Mouse (Mus musculus) ES-Bruce4 (cell line): ENCODE measurements at regions not wholly inside any gene's neighbourhood (a gene's known extent, or its start where the extent isn't known, plus 50 kb on each side); places are given as distances from the start of the nearest gene placed in this dataset.

ENCODE experiments used
- H3K27ac ChIP-seq: 2 replicates; pipeline ENCODE4 v1.5.1; 2012; ENCODE audit warnings: low read length, inconsistent platforms; ENCODE audit not compliant: insufficient read depth
- H3K27me3 ChIP-seq: 2 replicates; pipeline ENCODE4 v1.6.1; 2012; ENCODE audit warnings: mild to moderate bottlenecking, low read length, inconsistent platforms; ENCODE audit not compliant: control insufficient read depth, poor library complexity, insufficient read depth, severe bottlenecking
- H3K36me3 ChIP-seq: 2 replicates; pipeline ENCODE4 v1.6.1; 2012; ENCODE audit warnings: inconsistent platforms, mild to moderate bottlenecking, low read length, moderate library complexity; ENCODE audit not compliant: control insufficient read depth, poor library complexity, insufficient read depth, severe bottlenecking
- H3K4me1 ChIP-seq: one replicate; pipeline ENCODE4 v1.8.1; 2011; ENCODE audit warnings: low read length; ENCODE audit not compliant: control insufficient read depth, insufficient read depth
- H3K4me3 ChIP-seq: 2 replicates; pipeline ENCODE4 v1.5.1; 2011; ENCODE audit warnings: low read depth, mild to moderate bottlenecking, low read length
- H3K9ac ChIP-seq: 2 replicates; pipeline ENCODE4 v1.6.1; 2012; ENCODE audit warnings: low read depth, mild to moderate bottlenecking, inconsistent platforms; ENCODE audit not compliant: poor library complexity, severe bottlenecking
- H3K9me3 ChIP-seq: replicated peaks from 2 replicates; pipeline ENCODE4 v1.6.1; 2012; ENCODE audit warnings: mild to moderate bottlenecking, low read length, inconsistent platforms; ENCODE audit not compliant: control insufficient read depth, poor library complexity, insufficient read depth, severe bottlenecking
- CTCF ChIP-seq: IDR thresholded peaks from one replicate; pipeline ENCODE4 v1.8.1; 2011; ENCODE audit warnings: low read depth, low read length
- EP300 ChIP-seq: IDR thresholded peaks from 2 replicates; pipeline ENCODE4 v1.6.1; 2011; ENCODE audit warnings: low read depth, low read length; ENCODE audit not compliant: insufficient read depth
- POLR2A ChIP-seq: IDR thresholded peaks from one replicate; pipeline ENCODE4 v1.8.1; 2011; ENCODE audit warnings: low read length; ENCODE audit not compliant: insufficient read depth

GRCm38 (mm10) chr5:133656837-133657236, 442.7 kb upstream of the Castor2 start:
- Histone ChIP-seq H3K27me3 (no peaks in the 10 kb centered on the region), H3K4me3 (no peak overlapping the region), H3K4me1 (no peaks in the 10 kb centered on the region), H3K27ac (no peak overlapping the region), H3K36me3 (no peaks in the 10 kb centered on the region), H3K9ac (no peak overlapping the region), H3K9me3 (no peaks in the 10 kb centered on the region)
- TF ChIP-seq EP300 (no peak), CTCF (no peak), POLR2A (no peak)

- Histone ChIP-seq H3K4me3 (no peak overlapping the region), H3K27me3 (no peaks in the 10 kb centered on the region)
Observed at GRCm38 (mm10) chr5:133653431-133653830, 446.1 kb upstream of the Castor2 start.

GRCm38 (mm10) chr5:133650246-133650645, 449.3 kb upstream of the Castor2 start:
- Histone ChIP-seq H3K4me3 (no peak overlapping the region), H3K36me3 (no peaks in the 10 kb centered on the region), H3K9me3 (no peaks in the 10 kb centered on the region), H3K27me3 (no peaks in the 10 kb centered on the region), H3K4me1 (no peaks in the 10 kb centered on the region), H3K9ac (no peak overlapping the region), H3K27ac (no peak overlapping the region)
- TF ChIP-seq EP300 (no peak), CTCF (no peak), POLR2A (no peak)

More at GRCm38 (mm10) chr5:133653431-133653830, 446.1 kb upstream of the Castor2 start:
- Histone ChIP-seq H3K9ac (no peak overlapping the region), H3K4me1 (no peaks in the 10 kb centered on the region), H3K27ac (no peak overlapping the region), H3K9me3 (no peaks in the 10 kb centered on the region), H3K36me3 (no peaks in the 10 kb centered on the region)
- TF ChIP-seq CTCF (no peak), POLR2A (no peak)

GRCm38 (mm10) chr5:133645696-133646195, 453.8 kb upstream of the Castor2 start:
- H3K27ac ChIP-seq = no peak overlapping the region
- H3K27me3 ChIP-seq = no peaks in the 10 kb centered on the region
- H3K4me1 ChIP-seq = no peaks in the 10 kb centered on the region
- H3K4me3 ChIP-seq = no peak overlapping the region
- no peak overlapping the region for H3K9ac ChIP-seq
- no peaks in the 10 kb centered on the region for H3K9me3 ChIP-seq
- no peak for TF ChIP-seq CTCF
- no peak for TF ChIP-seq EP300
- no peak for TF ChIP-seq POLR2A
- no peaks in the 10 kb centered on the region for H3K36me3 ChIP-seq

GRCm38 (mm10) chr5:133643326-133643725, 456.2 kb upstream of the Castor2 start:
- Histone ChIP-seq H3K4me3 (no peak overlapping the region), H3K9me3 (no peaks in the 10 kb centered on the region), H3K27ac (no peak overlapping the region), H3K27me3 (no peaks in the 10 kb centered on the region), H3K9ac (no peak overlapping the region), H3K4me1 (no peaks in the 10 kb centered on the region), H3K36me3 (no peaks in the 10 kb centered on the region)
- TF ChIP-seq POLR2A (no peak), EP300 (no peak), CTCF (no peak)

GRCm38 (mm10) chr5:133634481-133634880, 465.0 kb upstream of the Castor2 start:
- H3K4me1 ChIP-seq = no peaks in the 10 kb centered on the region
- H3K27ac ChIP-seq = no peak overlapping the region
- no peaks in the 10 kb centered on the region for H3K9me3 ChIP-seq
- no peaks in the 10 kb centered on the region for H3K36me3 ChIP-seq
- H3K4me3 ChIP-seq = no peak overlapping the region
- no peak overlapping the region for H3K9ac ChIP-seq
- TF ChIP-seq POLR2A = no peak
- TF ChIP-seq EP300 = no peak
- TF ChIP-seq CTCF = no peak
- no peaks in the 10 kb centered on the region; the same call in 1 of the 2 replicates for H3K27me3 ChIP-seq
